Mouse (Mus musculus): ENCODE data around the gene Gpx3. TPM values are rescaled to one million over a fixed set of nuclear protein-coding genes. Genes with fewer than 3 reads are reported as not detected.

Gene Gpx3
- polyA plus RNA-seq, 1 experiment, result 2.0 TPM

DNA sequence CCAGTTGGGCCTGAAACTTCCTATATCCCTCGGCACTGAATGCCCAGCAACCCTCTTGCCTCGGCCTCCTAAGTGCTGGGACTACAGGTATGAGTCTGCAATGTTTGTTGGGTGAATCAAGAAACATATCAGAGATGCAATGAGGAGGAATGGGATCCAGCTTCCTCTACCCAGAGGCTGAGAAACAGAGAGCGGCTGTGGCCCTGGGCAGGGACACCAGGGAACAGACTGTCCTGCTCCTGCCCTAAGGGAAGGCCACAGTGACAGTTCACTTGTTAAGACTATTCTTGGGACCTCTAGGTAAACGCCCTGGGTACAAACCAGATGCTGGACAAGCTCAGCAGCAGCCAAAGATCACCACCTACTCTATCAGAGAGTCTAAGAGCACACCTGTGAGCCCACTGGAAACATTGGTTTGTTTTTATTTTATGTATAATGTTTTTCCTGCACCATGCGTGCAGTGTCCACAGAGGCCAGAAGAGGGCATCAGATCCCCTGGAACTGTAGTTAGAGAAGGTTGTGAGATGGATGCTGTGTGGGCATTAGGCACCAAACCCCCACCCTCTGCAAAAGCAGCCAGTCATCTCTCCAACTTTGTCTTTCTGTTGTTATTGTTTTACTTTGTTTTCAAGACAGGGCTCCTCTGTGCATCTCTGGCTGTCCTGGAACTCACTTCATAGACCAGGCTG is 29.3 kb downstream of the Gpx3 start:
- Histone ChIP-seq H3K4me3 (ENCODE audit: insufficient read depth, poor library complexity, severe bottlenecking) (no peak overlapping the region), H3K36me3 (ENCODE audit: control insufficient read depth, insufficient read depth) (peaks cover 53% of the 10 kb centered on the region), H3K27me3 (ENCODE audit: control insufficient read depth, insufficient read depth, insufficient read length) (no peaks in the 10 kb centered on the region), H3ac (ENCODE audit: control insufficient read depth, insufficient read length, low read depth) (no peak overlapping the region), H3K79me3 (ENCODE audit: low read depth) (no peaks in the 10 kb centered on the region), H3K79me2 (ENCODE audit: control insufficient read depth, insufficient read depth) (no peaks in the 10 kb centered on the region)
- TF ChIP-seq CTCF (IDR thresholded peaks at IDR 0.05; ENCODE audit: control insufficient read depth, insufficient read depth, insufficient read length) (peak; percentile 9), MAX (IDR thresholded peaks at IDR 0.05) (no peak)

GRCm38 (mm10) chr11:54932540-54932939 is 30.3 kb downstream of the Gpx3 start:
- Histone ChIP-seq H3K79me3 (ENCODE audit: low read depth) (no peaks in the 10 kb centered on the region), H3K4me3 (ENCODE audit: insufficient read depth, poor library complexity, severe bottlenecking) (no peak overlapping the region), H3K79me2 (ENCODE audit: control insufficient read depth, insufficient read depth) (no peaks in the 10 kb centered on the region), H3ac (ENCODE audit: control insufficient read depth, insufficient read length, low read depth) (no peak overlapping the region), H3K36me3 (ENCODE audit: control insufficient read depth, insufficient read depth) (peaks cover 45% of the 10 kb centered on the region), H3K27me3 (ENCODE audit: control insufficient read depth, insufficient read depth, insufficient read length) (no peaks in the 10 kb centered on the region)
- TF ChIP-seq USF1 (IDR thresholded peaks at IDR 0.05; ENCODE audit: low read depth) (no peak), MYOD1 (IDR thresholded peaks at IDR 0.05; ENCODE audit: control insufficient read depth, insufficient read length, low read depth) (no peak), CTCF (IDR thresholded peaks at IDR 0.05; ENCODE audit: control insufficient read depth, insufficient read depth, insufficient read length) (no peak), FOSL1 (IDR thresholded peaks at IDR 0.05; ENCODE audit: insufficient read depth, low read length, poor library complexity, severe bottlenecking) (no peak), MYOG (IDR thresholded peaks at IDR 0.05; ENCODE audit: control insufficient read depth, extremely low read depth, insufficient read length) (no peak), CEBPB (IDR thresholded peaks at IDR 0.05; ENCODE audit: low read depth) (no peak), MAX (IDR thresholded peaks at IDR 0.05) (no peak)

- Histone ChIP-seq H3K4me3 (ENCODE audit: insufficient read depth, poor library complexity, severe bottlenecking) (no peak overlapping the region), H3ac (ENCODE audit: control insufficient read depth, insufficient read length, low read depth) (no peak overlapping the region), H3K79me2 (ENCODE audit: control insufficient read depth, insufficient read depth) (no peaks in the 10 kb centered on the region), H3K36me3 (ENCODE audit: control insufficient read depth, insufficient read depth) (peaks cover 38% of the 10 kb centered on the region), H3K79me3 (ENCODE audit: low read depth) (no peaks in the 10 kb centered on the region), H3K27me3 (ENCODE audit: control insufficient read depth, insufficient read depth, insufficient read length) (no peaks in the 10 kb centered on the region)
- no peak for TF ChIP-seq MYOG (IDR thresholded peaks at IDR 0.05; ENCODE audit: control insufficient read depth, extremely low read depth, insufficient read length)
- TF ChIP-seq CEBPB (IDR thresholded peaks at IDR 0.05; ENCODE audit: low read depth), result no peak
- TF ChIP-seq MAX (IDR thresholded peaks at IDR 0.05), result no peak
- no peak for TF ChIP-seq CTCF (IDR thresholded peaks at IDR 0.05; ENCODE audit: control insufficient read depth, insufficient read depth, insufficient read length)
- no peak for TF ChIP-seq MYOD1 (IDR thresholded peaks at IDR 0.05; ENCODE audit: control insufficient read depth, insufficient read length, low read depth)
- no peak for TF ChIP-seq USF1 (IDR thresholded peaks at IDR 0.05; ENCODE audit: low read depth)
- no peak for TF ChIP-seq FOSL1 (IDR thresholded peaks at IDR 0.05; ENCODE audit: insufficient read depth, low read length, poor library complexity, severe bottlenecking)
Observed at GRCm38 (mm10) chr11:54934198-54934597, 31.9 kb downstream of the Gpx3 start.

GRCm38 (mm10) chr11:54936035-54936770 is 34.0 kb downstream of the Gpx3 start:
- TF ChIP-seq CEBPB (IDR thresholded peaks at IDR 0.05; ENCODE audit: low read depth) (peak; percentile 25), FOSL1 (IDR thresholded peaks at IDR 0.05; ENCODE audit: insufficient read depth, low read length, poor library complexity, severe bottlenecking) (no peak)
- Histone ChIP-seq H3K4me3 (ENCODE audit: insufficient read depth, poor library complexity, severe bottlenecking) (no peak overlapping the region), H3K36me3 (ENCODE audit: control insufficient read depth, insufficient read depth) (peaks cover 26% of the 10 kb centered on the region), H3K79me2 (ENCODE audit: control insufficient read depth, insufficient read depth) (no peaks in the 10 kb centered on the region), H3ac (ENCODE audit: control insufficient read depth, insufficient read length, low read depth) (no peak overlapping the region), H3K79me3 (ENCODE audit: low read depth) (no peaks in the 10 kb centered on the region), H3K27me3 (ENCODE audit: control insufficient read depth, insufficient read depth, insufficient read length) (no peaks in the 10 kb centered on the region)

GRCm38 (mm10) chr11:54936771-54937140 is 34.5 kb downstream of the Gpx3 start:
- Histone ChIP-seq H3K27me3 (ENCODE audit: control insufficient read depth, insufficient read depth, insufficient read length) (no peaks in the 10 kb centered on the region), H3K36me3 (ENCODE audit: control insufficient read depth, insufficient read depth) (peaks cover 22% of the 10 kb centered on the region), H3ac (ENCODE audit: control insufficient read depth, insufficient read length, low read depth) (no peak overlapping the region), H3K4me3 (ENCODE audit: insufficient read depth, poor library complexity, severe bottlenecking) (no peak overlapping the region), H3K79me3 (ENCODE audit: low read depth) (no peaks in the 10 kb centered on the region), H3K79me2 (ENCODE audit: control insufficient read depth, insufficient read depth) (no peaks in the 10 kb centered on the region)
- no peak for TF ChIP-seq CEBPB (IDR thresholded peaks at IDR 0.05; ENCODE audit: low read depth)
- no peak for TF ChIP-seq MAX (IDR thresholded peaks at IDR 0.05)
- no peak for TF ChIP-seq MYOG (IDR thresholded peaks at IDR 0.05; ENCODE audit: control insufficient read depth, extremely low read depth, insufficient read length)
- no peak for TF ChIP-seq FOSL1 (IDR thresholded peaks at IDR 0.05; ENCODE audit: insufficient read depth, low read length, poor library complexity, severe bottlenecking)
- no peak for TF ChIP-seq MYOD1 (IDR thresholded peaks at IDR 0.05; ENCODE audit: control insufficient read depth, insufficient read length, low read depth)
- TF ChIP-seq CTCF (IDR thresholded peaks at IDR 0.05; ENCODE audit: control insufficient read depth, insufficient read depth, insufficient read length), result no peak

GRCm38 (mm10) chr11:54939501-54939900 is 37.2 kb downstream of the Gpx3 start:
- peaks cover 12% of the 10 kb centered on the region for H3K36me3 ChIP-seq (ENCODE audit: control insufficient read depth, insufficient read depth)
- H3K4me3 ChIP-seq (ENCODE audit: insufficient read depth, poor library complexity, severe bottlenecking), result no peak overlapping the region
- no peaks in the 10 kb centered on the region for H3K27me3 ChIP-seq (ENCODE audit: control insufficient read depth, insufficient read depth, insufficient read length)
- TF ChIP-seq CEBPB (IDR thresholded peaks at IDR 0.05; ENCODE audit: low read depth) (no peak), MYOG (IDR thresholded peaks at IDR 0.05; ENCODE audit: control insufficient read depth, extremely low read depth, insufficient read length) (no peak), CTCF (IDR thresholded peaks at IDR 0.05; ENCODE audit: control insufficient read depth, insufficient read depth, insufficient read length) (no peak), FOSL1 (IDR thresholded peaks at IDR 0.05; ENCODE audit: insufficient read depth, low read length, poor library complexity, severe bottlenecking) (no peak), USF1 (IDR thresholded peaks at IDR 0.05; ENCODE audit: low read depth) (no peak), MYOD1 (IDR thresholded peaks at IDR 0.05; ENCODE audit: control insufficient read depth, insufficient read length, low read depth) (no peak), MAX (IDR thresholded peaks at IDR 0.05) (no peak)
- H3ac ChIP-seq (ENCODE audit: control insufficient read depth, insufficient read length, low read depth), result no peak overlapping the region
- no peaks in the 10 kb centered on the region for H3K79me2 ChIP-seq (ENCODE audit: control insufficient read depth, insufficient read depth)
- H3K79me3 ChIP-seq (ENCODE audit: low read depth), result peaks cover 3% of the 10 kb centered on the region

All from C2C12 (cell line).